Mouse (Mus musculus) naive thymus-derived CD4-positive, alpha-beta T cell, adult 2 months (primary cell): ENCODE results near the gene C9.

Source experiments
- DNase-seq: peaks from one replicate; pipeline ENCODE4 v3.0.0-alpha.2; 2011; ENCODE audit warnings: low read depth

Gene C9

GRCm38 (mm10) chr15:6445135-6445534 lies at the start of gene C9:
TSS of gene C9 (plus strand) at chr15:6445327.
- DNase-seq: no peak

DNA sequence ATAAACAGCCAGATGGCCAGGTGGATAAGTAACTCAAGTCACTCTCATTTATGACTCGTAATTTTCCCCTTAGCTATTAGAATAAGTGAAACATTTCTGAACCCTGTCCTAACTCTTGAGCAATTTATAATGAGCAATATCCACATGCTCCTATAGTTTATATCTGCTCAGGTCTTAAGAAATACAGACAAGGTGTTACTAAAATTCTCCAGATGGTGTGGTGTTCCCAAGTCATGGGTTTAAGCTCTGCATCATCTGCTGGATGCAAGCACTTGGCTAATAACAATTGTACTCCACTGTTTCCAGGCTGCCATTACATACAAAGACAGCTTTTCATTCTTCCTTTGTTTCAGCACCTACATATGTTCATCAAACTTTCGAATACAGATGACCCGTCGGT lies 46.9 kb upstream of the C9 start:
- no peak for DNase-seq

GRCm38 (mm10) chr15:6398881-6399280 lies 46.2 kb upstream of the C9 start:
- DNase-seq: no peak

DNA sequence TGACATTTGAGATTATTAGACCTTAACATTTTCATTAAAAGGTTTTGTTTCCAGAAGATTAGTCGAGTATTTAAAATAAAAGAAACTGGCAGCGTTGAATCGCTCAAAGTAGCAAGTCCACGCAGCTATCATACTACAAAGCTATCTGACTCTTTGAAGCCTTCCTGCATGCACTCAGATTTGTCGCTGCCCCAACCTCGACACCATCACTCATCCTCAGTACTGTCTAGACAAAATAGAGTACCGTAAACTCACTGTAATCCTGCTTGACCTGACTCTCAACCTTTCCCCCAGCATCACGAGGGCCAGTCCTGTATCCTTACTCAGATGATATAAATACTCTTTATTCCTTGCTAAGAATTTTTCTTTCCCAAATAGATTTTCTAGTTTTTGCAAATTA lies 45.0 kb upstream of the C9 start:
- no peak for DNase-seq

DNA sequence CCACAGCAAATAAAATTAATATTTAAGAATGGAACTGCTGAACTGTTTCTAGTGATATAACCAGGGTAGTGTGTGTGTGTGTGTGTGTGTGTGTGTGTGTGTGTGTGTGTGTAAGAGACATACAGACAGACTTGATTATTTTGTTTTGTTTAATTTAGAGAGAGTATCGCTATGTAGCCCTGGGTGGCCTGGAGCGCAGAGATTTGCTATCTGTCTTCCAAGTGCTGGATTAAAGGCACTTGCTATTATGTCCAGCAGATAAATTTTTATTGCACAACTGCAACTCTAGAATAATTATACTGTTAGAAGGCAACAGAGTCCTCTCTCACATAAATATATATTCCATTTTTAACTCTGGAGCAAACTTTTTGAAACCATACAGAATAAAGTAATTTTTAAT lies 42.7 kb upstream of the C9 start:
- no peak for DNase-seq

DNA sequence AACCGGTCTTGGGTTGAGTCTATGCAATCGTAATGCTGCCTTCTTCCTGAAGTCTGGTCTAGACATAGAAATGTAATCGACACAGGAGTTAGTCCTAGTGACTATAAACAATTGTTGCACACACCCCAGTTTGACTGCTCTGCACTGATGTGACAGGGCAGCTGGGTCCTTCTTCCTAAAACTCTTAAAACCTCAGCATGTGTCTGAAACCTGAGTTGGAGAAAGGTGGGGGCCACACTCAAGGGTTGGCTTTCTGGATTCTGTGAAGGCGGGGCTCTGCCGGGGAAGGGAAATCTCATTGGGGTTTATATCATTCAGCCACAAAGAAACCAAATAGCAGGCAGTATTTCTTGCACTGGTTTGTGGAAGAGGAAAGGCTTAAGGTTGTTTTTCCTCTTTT lies 41.0 kb upstream of the C9 start:
- DNase-seq: no peak

DNA sequence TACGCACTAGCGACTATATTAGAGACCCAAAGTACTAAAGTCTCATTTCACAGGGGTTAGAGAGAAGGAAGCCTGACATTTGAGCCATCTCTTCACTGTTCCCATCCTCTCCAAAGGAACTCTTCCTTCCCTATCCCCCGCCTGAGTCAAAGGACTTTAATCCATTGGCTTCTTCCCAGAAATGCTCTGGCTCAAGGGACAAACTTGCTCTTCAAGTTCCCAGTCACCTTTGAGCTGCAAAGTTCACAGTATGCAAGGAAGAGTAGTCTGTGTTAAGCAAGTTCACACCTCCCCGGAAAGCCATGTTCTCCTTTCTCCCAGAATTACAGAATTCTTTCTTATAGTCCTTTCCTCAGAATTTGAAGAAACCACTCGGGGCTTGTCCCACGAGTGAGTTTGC lies 38.4 kb upstream of the C9 start:
- no peak for DNase-seq

DNA sequence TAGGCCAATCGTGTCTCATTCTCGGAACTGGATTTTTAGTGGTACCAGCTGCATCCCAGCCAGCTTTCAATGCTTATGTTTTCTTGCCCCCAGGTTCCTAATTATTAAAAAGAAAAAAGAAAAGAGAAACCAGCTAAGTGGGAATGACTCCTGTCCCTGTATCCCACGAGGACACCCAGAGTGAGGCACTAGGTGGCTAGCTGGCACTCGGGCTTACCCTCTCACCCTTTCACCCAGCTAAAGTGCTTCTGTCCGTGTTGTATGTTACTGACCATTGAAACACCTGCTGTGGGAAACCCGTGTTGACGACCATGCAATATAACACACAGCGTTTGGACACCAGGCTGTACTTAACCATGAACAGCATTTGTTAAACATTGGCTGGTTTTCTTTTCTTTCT lies 36.1 kb upstream of the C9 start:
- no peak for DNase-seq

DNA sequence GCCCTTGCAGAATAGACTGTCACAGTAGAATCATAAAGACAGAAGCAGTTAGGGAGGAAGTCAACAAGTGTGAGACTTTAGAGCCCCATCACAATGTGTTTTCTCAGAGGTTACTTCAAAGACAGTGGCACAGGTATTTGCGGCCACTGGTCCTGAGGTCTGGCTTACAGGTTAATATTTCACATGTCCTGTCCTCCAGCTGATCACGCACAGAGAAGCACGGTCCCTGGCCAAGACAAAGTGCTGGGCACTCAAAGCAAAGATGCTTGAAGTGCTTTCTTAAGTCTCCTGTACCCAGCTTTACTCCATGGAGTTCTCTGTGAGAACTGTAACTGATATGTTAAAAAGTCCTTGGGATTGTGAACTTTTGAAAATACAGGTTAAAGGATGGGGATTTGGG lies 35.0 kb upstream of the C9 start:
- no peak for DNase-seq

DNA sequence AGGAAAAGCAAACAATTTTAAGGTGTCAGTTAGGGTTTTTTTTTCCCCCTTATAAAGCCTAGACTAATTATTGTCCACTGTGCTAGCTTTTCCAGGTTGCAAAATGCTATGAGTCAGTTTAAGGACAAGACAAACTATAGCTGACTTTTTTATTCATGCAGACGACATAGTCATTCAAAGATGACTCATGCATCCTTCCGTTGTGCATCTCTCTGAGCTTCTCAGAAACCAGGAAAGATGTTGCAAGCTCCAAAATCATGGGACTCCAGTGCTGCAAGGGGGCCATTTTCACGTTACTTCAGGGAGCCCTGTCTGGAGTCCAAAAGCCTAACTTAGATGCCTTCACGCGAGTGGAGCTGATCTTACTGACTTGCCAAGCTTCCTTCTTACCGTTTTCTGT lies 33.8 kb upstream of the C9 start:
- DNase-seq: no peak

DNA sequence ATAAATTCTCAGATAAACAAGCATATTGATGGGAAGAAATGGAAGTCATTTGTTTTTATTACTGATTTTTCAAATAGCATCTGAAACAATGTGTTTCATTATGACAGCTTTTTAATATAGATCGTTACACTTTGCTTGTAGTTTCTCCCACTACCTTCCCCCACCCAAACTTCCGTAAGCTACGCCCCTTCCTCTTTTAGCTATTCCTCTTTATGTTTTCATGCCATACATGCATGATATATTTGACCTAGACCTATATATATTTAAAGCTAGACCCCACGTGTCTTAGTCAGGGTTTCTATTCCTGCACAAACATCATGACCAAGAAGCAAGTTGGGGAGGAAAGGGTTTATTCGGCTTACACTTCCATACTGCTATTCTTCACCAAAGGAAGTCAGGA lies 29.8 kb upstream of the C9 start:
- DNase-seq: no peak

DNA sequence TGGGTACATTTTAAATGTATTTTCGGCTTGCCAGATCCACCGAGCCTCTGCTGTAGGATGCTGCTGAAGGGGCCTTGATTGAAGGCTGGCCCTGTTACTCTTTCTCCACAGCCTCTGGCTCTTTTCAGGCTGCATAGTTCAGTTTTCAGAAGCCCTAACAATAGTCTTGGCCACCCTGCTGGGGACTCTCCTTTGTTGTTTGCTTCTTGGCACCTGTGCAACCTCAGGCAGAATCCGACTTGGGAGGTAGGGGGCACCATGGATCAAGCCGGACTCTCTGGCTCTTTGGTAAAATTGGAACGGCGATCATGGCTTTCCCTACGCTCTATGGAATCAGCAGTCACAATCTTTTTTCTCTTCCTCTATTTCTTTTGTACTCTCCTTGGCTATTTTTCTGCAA lies 13.3 kb upstream of the C9 start:
- DNase-seq: no peak

GRCm38 (mm10) chr15:6432411-6432810 lies 12.7 kb upstream of the C9 start:
- DNase-seq: no peak

DNA sequence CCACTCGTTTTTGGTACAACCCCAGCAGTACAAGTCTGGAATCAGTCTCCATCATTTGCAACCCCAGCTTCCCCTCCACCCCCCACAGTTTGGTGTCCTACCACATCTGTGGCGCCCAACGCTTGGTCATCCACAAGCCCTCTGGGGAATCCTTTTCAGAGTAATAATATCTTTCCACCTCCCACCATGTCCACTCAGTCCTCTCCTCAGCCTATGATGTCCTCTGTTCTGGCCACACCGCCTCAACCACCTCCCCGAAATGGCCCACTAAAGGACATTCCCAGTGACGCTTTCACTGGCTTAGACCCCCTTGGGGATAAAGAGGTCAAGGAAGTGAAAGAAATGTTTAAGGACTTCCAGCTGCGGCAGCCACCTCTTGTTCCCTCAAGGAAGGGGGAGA lies 9.8 kb upstream of the C9 start:
- no peak for DNase-seq

DNA sequence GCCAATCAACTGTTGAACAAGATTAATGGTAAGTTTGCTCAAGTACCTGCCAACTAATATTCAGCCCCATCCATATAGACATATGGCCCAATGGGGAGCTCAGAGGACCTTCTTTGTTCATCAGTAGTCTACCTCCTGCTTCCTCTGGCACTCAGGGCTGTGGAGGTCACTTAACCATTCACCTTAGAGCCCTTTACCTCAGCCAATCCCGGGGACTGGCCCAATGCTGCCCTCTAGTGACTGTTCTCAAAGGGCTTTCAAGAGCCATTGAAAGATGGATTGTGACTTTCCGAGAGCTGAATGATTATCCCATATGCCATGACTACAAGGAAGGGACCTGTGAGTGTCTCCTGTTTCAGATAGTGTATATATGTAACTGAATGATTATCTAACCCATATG lies 9.4 kb upstream of the C9 start:
- peak; percentile 48 for DNase-seq

DNA sequence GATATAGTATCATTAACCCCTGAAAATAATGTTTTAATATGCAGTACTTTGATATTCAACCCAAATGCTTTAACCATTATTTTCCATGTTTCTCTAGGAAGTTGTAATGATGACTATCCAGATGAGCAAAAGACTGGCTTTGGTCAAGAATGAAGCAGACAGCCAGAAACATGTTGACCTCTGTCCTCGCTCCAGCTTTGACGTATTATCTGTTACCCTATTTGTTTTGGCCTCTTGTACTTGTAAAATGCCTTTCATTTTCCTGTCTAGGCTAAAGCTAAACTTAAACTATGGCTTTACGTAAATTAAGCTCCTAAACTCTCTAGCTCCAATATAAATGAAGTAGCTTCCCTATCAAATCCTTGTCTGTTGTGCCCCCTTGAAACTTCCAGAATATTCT lies 6.4 kb upstream of the C9 start:
- DNase-seq: no peak

DNA sequence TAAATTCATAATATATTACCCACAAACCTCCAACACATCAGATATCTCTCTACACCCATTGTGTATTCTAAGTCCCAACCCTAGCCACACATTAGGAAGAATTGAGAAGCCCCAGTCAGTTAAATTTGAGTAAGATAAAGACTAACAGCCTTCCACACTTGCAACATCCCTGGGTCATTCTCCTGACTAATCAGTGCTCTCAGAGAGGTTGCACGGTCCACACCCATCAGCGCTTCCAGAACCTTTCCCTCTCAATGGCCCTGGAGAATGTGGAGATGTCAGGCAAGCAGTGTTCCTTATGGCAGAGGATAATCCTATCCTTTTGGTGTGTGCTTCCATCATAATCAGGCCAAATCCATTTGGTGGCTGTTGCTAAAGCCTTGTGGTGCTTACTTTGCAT lies 675 bp upstream of the C9 start:
- no peak for DNase-seq

DNA sequence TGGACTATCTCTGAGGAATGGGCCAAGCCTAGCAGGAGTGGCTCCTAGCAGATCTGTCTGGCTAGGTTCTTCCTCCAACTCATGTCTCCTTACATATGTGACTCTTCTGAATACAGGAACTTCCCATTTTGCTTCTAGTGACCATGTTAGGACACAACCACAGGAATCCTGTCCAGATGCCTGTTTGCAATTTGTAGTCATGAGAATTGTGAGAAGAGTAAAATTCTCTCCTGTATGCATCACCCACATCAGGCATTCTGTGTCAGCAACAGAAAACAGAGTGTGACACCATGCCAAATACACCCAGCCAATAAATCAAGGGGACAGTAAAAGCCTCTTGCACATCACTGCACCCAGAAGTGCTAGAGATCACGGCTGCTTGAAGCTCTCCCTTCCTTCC lies 1.1 kb downstream of the C9 start:
- DNase-seq: no peak

DNA sequence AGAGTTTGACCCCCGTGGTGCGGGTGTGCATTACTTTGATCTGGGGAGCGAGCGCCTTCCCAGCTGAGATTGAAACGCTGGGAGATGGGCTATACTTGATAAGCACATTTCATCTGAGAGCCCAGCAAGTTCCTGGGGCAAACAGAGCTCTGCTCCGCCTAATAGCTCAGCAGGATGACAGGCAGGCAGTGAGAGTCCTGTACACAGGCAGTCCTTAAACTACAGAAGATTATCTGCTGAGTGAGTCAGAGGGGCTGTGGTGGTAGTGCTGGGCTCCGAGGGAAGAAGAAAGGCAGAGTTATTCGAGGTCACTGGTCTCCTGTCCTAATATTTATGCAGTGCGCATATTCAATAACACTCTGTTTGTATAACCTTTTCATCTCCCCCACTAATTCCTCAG lies 3.8 kb downstream of the C9 start:
- no peak for DNase-seq

DNA sequence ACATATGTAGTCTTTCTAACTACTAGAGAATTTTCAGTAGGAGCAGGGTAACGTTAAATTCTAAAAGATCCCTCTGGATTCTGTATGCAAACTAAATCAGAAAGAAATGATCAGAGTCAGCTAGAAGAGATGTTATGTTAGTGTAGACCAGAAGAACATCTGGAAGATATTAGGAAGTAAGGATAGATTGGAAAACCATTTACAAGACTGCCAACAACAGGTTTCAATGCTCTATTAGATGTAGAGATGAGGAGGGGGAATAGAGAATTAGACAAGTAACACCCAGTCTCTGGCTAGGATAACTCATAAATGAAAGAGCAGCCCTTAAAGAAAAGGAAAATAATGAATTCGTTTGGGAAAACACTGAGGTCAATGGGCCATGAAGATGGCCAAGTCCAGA lies 9.3 kb downstream of the C9 start:
- DNase-seq: no peak

DNA sequence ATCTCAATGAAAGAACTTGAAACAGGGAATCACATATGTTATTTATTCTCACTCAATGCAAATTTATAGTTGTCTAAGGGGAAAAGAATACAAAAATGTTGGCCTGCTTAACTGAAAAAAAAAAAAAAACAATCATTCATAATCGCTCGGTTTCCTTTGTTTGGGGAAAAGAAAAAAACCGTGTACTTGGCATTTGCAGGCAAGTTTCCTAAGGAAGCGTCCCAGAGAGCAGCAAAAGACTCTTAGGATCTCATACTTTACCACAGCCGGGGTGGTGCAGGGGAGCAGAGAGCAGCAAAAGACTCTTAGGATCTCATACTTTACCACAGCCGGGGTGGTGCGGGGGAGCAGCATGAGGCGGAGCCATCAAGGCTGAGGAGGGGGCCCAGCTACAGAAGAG lies 16.3 kb downstream of the C9 start:
- DNase-seq: no peak

DNA sequence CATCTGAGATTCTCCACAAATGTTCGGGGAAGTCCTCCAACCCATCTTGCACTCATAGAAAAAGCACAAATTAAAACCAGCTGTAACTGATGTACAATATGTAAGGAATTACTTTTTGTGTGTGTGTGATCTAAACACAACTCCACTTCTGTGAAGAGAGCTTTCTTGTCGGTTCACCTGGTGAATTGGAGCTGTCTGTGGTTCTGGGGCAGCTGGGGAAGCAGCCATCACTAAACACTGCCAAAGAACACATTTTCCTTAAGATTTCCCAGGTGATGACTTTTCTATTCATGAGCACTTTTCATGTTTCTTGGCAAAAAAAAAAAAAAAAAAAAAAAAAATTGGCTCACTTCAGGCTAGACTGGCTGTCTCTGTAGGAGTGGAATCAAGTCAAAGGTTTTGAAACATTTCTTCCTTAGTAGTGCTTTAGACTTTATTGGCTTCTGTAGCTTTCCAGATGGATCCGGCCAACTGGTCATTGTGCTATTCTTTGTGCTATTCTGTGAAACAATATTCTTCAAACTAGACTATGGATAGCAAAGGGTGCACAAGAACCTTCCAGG lies 18.3 kb downstream of the C9 start:
- no peak for DNase-seq

GRCm38 (mm10) chr15:6466995-6467394 lies 21.9 kb downstream of the C9 start:
- DNase-seq: no peak

- peak; percentile 54 for DNase-seq
Observed at GRCm38 (mm10) chr15:6468845-6469244, 23.7 kb downstream of the C9 start.

DNA sequence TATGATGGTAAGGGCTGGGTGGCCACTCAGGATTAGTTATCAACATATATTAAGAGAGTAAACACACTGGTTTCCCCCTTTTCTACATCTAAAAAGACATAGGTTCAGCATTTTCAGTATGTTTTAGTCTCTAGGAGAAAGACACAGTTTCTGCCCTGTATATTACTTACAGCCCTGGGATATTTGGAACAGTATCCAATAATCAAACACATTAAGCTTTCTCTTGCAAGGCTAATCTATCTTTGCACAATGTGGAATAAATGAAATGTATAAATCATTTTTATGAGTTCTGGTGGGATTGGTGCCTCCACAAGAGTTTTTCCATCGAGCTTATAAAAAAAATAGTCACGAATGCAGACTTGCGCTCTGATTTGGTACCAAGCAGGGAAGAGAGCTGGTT lies 24.3 kb downstream of the C9 start:
- no peak for DNase-seq
